Mouse (Mus musculus): ENCODE measurements around the gene Tsen2.

Gene Tsen2

GRCm38 (mm10) chr6:115544442-115544970 lies at the start of gene Tsen2:
Gene Tsen2 (plus strand): TSS chr6:115544664.
- DNase-seq (ENCODE audit: low spot score) = peak; percentile 96

- DNase-seq (ENCODE audit: low spot score) = no peak
Observed at GRCm38 (mm10) chr6:115499540-115499939, 44.9 kb upstream of the Tsen2 start.

GRCm38 (mm10) chr6:115500234-115500633 lies 44.2 kb upstream of the Tsen2 start:
- DNase-seq (ENCODE audit: low spot score) = no peak

GRCm38 (mm10) chr6:115501131-115501530 lies 43.3 kb upstream of the Tsen2 start:
- DNase-seq (ENCODE audit: low spot score) = no peak

GRCm38 (mm10) chr6:115503038-115503437 lies 41.4 kb upstream of the Tsen2 start:
- no peak for DNase-seq (ENCODE audit: low spot score)

- no peak for DNase-seq (ENCODE audit: low spot score)
Observed at GRCm38 (mm10) chr6:115503549-115504159, 40.8 kb upstream of the Tsen2 start.

- DNase-seq (ENCODE audit: low spot score) = no peak
Observed at GRCm38 (mm10) chr6:115504160-115504558, 40.3 kb upstream of the Tsen2 start.

GRCm38 (mm10) chr6:115504915-115505314 lies 39.5 kb upstream of the Tsen2 start:
- DNase-seq (ENCODE audit: low spot score) = no peak

GRCm38 (mm10) chr6:115506425-115506824 lies 38.0 kb upstream of the Tsen2 start:
- DNase-seq (ENCODE audit: low spot score) = no peak

GRCm38 (mm10) chr6:115511447-115511846 lies 33.0 kb upstream of the Tsen2 start:
- DNase-seq (ENCODE audit: low spot score) = no peak

GRCm38 (mm10) chr6:115513207-115513606 lies 31.3 kb upstream of the Tsen2 start:
- DNase-seq (ENCODE audit: low spot score) = no peak

GRCm38 (mm10) chr6:115517904-115518303 lies 26.6 kb upstream of the Tsen2 start:
- DNase-seq (ENCODE audit: low spot score) = no peak

- DNase-seq (ENCODE audit: low spot score) = no peak
Observed at GRCm38 (mm10) chr6:115518352-115518751, 26.1 kb upstream of the Tsen2 start.

- DNase-seq (ENCODE audit: low spot score) = no peak
Observed at GRCm38 (mm10) chr6:115519275-115519699, 25.2 kb upstream of the Tsen2 start.

GRCm38 (mm10) chr6:115521923-115522322 lies 22.5 kb upstream of the Tsen2 start:
- no peak for DNase-seq (ENCODE audit: low spot score)

- DNase-seq (ENCODE audit: low spot score) = no peak
Observed at GRCm38 (mm10) chr6:115522691-115523146, 21.7 kb upstream of the Tsen2 start.

GRCm38 (mm10) chr6:115523201-115523600 lies 21.3 kb upstream of the Tsen2 start:
- no peak for DNase-seq (ENCODE audit: low spot score)

- no peak for DNase-seq (ENCODE audit: low spot score)
Observed at GRCm38 (mm10) chr6:115524449-115524990, 19.9 kb upstream of the Tsen2 start.

- DNase-seq (ENCODE audit: low spot score) = no peak
Observed at GRCm38 (mm10) chr6:115527418-115527817, 17.0 kb upstream of the Tsen2 start.

GRCm38 (mm10) chr6:115528372-115528771 lies 16.1 kb upstream of the Tsen2 start:
- DNase-seq (ENCODE audit: low spot score) = no peak

GRCm38 (mm10) chr6:115534617-115535016 lies 9.8 kb upstream of the Tsen2 start:
- no peak for DNase-seq (ENCODE audit: low spot score)

GRCm38 (mm10) chr6:115536169-115536568 lies 8.3 kb upstream of the Tsen2 start:
- DNase-seq (ENCODE audit: low spot score) = no peak

- DNase-seq (ENCODE audit: low spot score) = peak; percentile 79
Observed at GRCm38 (mm10) chr6:115538645-115539429, 5.6 kb upstream of the Tsen2 start.
